Mouse (Mus musculus): ENCODE results near the gene Dnajc25.

Dnajc25 gene

GRCm38 (mm10) chr4:58994762-58995161 is at the start of gene Dnajc25:
Gene Dnajc25, plus strand, starts transcription at chr4:58995062.
- DNase-seq (ENCODE audit: low spot score) = no peak

- no peak for DNase-seq (ENCODE audit: low spot score)
These were observed 46.5 kb upstream of the Dnajc25 start for GRCm38 (mm10) chr4:58948391-58948790.

GRCm38 (mm10) chr4:58952630-58953029 is 42.2 kb upstream of the Dnajc25 start:
- no peak for DNase-seq (ENCODE audit: low spot score)

DNA sequence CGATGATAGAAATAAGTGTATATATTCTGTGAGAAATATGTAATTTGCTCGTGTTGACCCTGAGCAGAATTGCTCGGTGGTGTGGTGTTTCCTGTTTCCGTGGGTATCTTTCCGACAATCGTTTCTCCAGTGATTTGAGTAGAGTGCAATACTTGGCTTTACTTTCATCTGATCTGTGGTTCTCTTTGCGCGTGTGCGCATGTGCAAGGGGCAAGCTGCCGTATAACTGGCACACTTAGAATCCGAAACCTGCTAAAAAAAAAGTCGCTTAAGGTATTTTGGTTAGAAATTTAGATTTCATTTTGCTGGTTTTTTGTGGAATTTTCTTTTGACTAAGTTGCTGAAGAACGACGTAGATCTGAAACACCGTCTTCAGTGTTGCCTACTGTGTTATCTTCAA is 33.1 kb upstream of the Dnajc25 start:
- no peak for DNase-seq (ENCODE audit: low spot score)

GRCm38 (mm10) chr4:58963271-58963670 is 31.6 kb upstream of the Dnajc25 start:
- DNase-seq (ENCODE audit: low spot score) = no peak

DNA sequence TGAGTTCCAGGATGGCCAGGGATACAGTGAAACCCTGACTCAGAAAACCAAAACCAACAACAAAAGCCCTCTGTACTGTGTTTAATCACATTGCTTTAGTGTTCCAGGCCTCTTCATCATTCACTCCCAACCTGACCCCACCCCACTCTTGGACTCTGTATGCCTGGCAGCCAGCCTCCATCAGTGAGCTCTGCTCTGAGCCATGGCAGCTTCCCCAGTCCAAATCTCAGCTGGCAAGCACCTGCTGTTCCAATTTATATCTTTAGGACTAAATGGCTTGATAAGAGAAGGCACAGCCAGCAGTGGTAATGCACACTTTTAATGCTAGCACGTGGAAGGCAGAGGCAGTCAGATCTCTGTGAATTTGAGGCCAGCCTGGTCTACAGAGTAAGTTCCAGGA is 29.7 kb upstream of the Dnajc25 start:
- no peak for DNase-seq (ENCODE audit: low spot score)

- DNase-seq (ENCODE audit: low spot score) = no peak
These were observed 24.2 kb upstream of the Dnajc25 start for GRCm38 (mm10) chr4:58970678-58971077.

GRCm38 (mm10) chr4:58975711-58976110 is 19.2 kb upstream of the Dnajc25 start:
- DNase-seq (ENCODE audit: low spot score) = no peak

DNA sequence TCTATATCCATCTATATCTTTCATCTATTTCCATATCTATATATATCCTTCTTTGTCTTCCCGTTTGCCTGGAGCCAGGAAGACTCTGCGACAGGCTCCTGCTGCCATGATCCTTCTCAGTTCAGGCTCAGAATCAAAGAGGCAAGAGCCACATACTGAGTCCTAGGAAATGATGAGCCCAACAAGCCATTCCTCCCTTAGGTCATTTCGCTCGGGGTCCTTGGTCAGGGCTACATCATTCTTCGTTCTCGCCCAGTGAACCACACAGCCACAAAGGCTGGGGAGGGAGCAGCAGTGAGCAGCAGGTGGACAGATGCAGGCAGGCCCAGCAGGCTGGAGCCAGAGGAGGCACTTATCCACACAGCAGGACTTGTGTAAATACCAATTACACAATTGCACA is 13.4 kb upstream of the Dnajc25 start:
- DNase-seq (ENCODE audit: low spot score) = no peak

- no peak for DNase-seq (ENCODE audit: low spot score)
These were observed 12.1 kb upstream of the Dnajc25 start for GRCm38 (mm10) chr4:58982806-58983205.

GRCm38 (mm10) chr4:58985157-58985648 is 9.7 kb upstream of the Dnajc25 start:
- peak; percentile 88 for DNase-seq (ENCODE audit: low spot score)

- peak; percentile 84 for DNase-seq (ENCODE audit: low spot score)
These were observed 8.2 kb upstream of the Dnajc25 start, which contains the start of gene Ptgr1 for GRCm38 (mm10) chr4:58986540-58987190. Gene Ptgr1, minus strand, starts transcription at chr4:58987119.

- no peak for DNase-seq (ENCODE audit: low spot score)
These were observed 5.5 kb upstream of the Dnajc25 start for GRCm38 (mm10) chr4:58989303-58989898.

DNA sequence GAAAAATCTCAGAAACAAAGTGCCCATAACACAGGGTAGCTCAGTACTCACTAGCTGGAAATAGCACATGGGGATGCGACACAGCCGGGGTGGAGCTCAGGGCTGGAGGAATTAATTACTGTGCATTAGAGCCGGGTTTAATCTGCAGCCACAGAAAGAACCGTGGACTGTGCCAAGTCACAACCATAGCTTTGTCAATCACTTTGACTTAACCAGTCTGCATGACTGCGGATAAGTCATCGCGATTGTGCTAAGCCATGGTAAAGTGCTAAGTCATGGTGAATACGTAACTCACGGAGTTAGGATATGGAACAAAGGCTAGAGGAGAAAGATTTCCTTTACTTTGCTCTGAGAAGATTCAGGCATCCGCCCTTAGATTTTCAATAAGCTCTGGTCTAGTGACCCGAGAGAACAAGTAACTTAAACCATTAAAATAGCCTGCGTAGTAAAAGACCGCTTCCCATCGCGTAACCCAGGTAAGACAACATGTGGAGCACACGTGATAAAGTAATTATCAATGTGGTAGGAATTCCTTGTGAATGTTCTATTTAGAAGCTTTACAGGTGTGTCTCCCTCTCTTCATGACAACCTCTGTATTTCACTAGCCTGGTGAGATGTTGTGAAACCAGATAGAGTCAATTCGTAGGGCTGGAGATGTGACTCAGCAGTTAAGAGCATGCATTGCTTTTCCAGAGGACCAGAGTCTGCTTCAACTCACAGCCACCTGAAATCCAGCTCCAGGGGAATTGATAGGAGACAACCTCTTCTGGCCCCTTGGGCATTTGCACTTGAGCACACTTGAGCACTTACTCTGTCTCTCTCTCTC is 4.0 kb upstream of the Dnajc25 start:
- DNase-seq (ENCODE audit: low spot score) = no peak

DNA sequence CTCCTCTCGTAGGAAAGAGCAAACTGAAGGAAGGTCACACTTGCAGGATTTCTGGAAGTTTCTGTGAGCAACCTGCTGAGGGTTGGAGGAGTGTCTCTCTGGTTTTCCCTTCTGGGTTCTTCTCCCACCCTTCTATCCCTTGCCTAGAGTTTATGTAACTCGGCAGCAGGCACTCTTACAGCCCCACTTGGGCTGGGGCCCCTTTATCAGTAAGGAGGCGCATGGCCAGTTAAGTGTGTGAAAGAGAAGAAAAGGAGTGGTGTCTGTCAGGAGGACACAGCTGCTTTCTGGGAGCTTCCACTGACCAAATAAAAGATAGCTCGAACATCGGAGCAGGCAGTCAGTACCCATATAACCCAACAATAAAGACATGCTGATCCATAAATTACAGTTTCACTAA is 2.7 kb upstream of the Dnajc25 start:
- DNase-seq (ENCODE audit: low spot score) = no peak

GRCm38 (mm10) chr4:58995251-58995693 is 410 bp downstream of the Dnajc25 start:
- DNase-seq (ENCODE audit: low spot score) = no peak

- DNase-seq (ENCODE audit: low spot score) = peak; percentile 44
These were observed 2.2 kb downstream of the Dnajc25 start for GRCm38 (mm10) chr4:58997081-58997480.

DNA sequence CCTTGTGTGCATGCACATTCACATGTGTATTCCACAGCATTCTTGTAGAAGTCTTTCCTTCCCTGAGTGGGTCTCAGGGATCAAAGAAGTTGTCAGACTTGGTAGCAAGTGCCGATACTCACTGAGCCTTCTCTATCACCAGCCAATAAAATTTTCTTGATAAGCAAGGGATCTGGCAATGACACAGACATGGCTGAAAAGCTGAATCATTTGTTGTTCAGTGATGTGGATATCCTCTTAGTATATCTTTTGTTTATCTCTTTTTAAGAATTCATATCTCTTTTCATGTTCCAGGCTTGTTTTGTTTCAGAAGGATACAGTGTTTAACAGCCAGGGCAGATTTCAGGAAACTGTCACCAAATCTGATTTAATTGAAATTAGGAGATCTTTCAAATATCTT is 3.8 kb downstream of the Dnajc25 start:
- DNase-seq (ENCODE audit: low spot score) = no peak

GRCm38 (mm10) chr4:58999686-59000085 is 4.8 kb downstream of the Dnajc25 start:
- peak; percentile 69 for DNase-seq (ENCODE audit: low spot score)

DNA sequence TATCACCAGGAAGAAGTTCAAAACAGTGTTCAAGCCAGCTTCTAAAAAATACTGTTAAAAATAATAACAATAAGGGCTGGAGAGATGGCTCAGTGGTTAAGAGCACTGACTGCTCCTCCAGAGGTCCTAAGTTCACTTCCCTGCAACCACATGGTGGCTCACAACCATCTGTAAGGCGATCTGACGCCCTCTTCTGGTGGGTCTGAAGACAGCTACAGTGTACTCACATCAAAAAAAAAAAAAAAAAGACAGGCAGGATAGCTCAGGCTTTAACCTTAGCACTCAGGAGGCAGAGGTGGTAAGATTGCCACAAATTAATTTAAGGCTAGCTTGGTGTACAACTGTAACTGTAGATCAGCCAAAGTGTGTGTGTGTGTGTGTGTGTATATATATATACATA is 5.8 kb downstream of the Dnajc25 start:
- no peak for DNase-seq (ENCODE audit: low spot score)

DNA sequence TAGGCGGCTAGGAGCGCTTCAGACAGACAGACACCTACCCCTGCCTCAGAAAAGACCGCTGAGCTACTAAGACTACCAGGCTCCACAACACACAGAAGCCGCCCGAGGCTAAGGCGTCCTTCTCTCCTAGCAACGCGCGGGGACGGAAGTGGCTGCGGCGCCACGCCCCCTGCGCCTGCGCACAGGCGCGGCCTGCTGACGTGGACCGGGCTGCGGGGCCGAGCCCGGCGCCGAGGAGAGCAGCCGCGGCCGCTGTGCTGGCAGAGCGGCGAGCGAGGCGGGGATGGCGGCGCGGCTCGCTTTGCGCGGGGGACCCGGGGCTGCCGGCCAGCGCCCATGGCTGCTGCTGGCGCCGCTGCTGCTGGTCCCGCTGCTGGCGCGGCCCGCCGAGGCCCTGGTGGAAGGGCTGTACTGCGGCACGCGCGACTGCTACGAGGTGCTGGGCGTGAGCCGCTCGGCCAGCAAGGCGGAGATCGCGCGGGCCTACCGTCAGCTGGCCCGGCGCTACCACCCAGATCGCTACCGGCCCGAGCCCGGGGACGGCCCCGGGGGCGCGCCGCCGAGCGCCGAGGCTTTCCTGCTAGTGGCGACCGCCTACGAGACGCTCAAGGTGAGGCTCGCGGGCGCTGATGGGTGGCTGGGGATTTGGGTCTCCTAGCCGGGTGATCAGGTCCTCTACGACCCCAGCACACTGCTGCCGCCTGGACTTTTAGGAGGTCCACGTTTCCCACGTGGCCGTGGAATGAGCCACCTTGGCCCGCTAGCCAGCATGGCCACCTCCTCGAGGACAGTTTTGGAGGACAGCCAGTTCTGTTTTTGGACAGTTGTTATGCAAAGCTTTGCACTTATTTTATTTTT is 8.3 kb downstream of the Dnajc25 start, which contains the start of gene Gm20503:
TSS of gene Gm20503 (plus strand) at position 263 of the 858 bp plus-strand sequence.
- DNase-seq (ENCODE audit: low spot score) = peak; percentile 93

DNA sequence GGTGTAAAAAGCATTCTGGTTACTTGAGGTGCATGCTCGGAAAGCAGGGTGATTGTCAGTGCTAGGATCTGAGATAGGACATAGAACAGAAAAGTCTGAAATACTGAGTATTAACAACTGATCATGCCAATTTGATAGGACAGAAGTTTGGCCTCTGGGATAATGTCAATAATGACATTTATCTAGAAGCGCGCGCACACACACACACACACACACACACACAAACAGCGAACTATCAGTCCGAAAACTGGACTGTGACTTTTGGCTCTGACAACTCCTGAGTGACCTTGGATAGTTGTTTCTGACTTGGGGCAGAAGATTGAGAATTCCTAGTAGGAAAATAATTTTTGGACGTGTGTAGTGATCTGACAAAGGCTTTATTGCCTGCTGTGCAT is 8.9 kb downstream of the Dnajc25 start:
- DNase-seq (ENCODE audit: low spot score) = no peak

All from urinary bladder, postnatal 25 days (tissue).